Mouse (Mus musculus): ENCODE data around the gene Ccnh.
"Not testable (repeated sequence)": the region's sequence is repeated elsewhere in the genome, so short reads cannot be mapped to it uniquely, and the experiment has no call there.

Ccnh gene

DNA sequence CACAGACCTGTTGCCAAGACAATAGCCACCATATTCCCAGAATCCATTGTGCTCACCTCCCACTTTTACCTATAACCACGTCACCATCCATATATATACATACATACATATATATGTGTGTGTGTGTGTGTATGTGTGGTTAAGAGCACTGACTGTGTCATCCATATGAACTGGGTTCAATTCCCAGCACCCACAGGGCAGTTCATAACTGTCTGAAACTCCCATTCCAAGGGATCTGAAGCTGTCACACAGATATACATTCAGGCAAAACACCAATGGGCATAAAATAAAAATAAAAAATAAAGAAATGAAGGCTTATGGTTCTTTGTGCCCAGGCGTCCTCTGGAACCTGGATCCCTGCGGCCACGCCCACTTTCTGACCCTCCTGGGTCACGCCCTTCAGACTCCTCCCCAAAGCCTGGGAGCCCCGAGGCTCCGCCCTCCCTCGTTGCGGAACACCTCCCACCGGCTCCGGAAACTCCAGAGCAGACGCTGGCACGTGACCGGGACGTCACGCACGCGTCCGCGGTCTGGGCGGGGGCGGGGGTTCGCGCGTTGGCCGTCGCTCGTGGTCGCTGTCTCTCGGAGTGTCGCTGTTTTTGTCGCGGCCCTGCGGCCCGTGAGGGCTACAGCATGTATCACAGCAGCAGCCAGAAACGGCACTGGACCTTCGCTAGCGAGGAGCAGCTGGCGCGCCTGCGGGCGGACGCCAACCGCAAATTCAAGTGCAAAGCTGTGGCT lies at the start of gene Ccnh:
TSS of gene Ccnh (plus strand) at position 506 of the 741 bp plus-strand sequence.
- DNase-seq (ENCODE audit: low read depth, low spot score): peak; percentile 91

DNA sequence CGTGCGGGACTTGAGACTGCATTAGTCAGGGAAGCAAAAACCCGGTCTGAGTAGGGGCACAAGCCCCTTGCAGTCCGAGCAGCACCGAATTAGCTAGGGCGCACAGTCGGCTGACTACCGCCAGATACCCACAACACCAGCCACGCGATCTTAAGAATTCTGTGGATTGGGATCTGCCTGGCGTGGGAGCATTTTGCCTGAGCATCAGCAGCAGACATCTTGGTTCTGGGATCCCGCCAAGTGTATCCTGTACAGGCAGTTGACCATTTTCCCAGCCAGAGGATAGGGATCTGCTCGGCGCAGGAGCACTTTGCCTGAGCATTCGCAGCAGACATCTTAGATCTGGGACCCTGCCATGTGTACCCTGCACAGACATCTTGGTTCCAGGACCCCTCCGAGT lies 45.8 kb upstream of the Ccnh start:
- not testable (repeated sequence) for DNase-seq (ENCODE audit: low read depth, low spot score)

DNA sequence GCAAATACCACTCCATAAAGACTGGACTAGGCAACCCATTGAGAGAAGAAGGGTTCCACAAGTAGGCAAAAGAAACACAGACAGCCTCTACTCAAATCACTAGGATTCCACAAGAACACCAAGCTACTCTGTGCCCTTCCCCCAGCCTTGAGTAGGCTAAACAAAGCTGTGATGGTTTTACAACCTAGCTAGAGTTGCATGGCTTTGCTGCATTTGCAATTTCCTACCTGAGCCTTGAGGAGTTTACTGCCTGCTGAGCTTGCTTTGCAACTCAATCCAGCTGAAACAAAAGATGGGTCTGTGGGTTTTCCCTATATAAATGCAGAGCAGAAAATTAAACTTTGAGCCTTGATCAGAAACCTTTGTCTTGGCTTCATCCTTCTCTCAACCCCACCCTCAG lies 42.7 kb upstream of the Ccnh start:
- DNase-seq (ENCODE audit: low read depth, low spot score): no peak

DNA sequence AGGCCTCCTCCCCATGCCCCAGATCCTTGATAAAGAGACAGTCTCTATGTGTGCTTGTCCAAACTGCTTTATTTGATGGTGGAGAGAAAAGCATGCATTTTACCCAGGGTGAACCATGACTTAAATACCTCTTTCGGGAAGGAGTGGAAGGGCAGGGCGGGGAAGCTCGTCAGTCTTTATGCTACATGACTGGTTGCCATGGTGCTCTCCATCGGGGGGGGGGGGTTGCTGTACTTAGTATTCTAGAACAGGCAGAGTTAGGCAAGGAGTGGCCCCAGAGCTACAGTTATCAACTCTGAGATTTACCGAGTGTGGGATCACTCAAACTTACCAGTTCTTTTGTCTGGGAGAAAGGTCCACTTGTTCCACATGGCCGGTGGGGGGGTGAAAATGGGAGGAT lies 34.5 kb upstream of the Ccnh start:
- no peak for DNase-seq (ENCODE audit: low read depth, low spot score)

DNA sequence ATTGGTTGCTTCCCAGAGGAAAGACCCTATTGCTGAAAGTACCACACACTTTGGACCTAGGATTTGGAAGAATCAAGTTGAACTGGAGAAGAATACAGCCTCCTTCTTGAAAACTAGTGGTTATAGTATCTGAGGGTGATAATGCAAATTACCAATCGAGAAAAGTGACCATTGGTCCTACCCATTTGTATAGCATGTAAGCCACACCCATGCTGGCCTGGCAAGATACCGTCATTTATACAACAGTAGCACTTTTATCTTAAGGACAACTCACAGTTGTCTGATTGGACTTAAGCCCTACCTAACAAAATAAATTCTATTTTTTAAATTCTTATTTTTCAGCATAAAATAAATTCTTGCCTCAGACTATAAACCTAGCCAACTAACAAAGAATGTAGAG lies 29.2 kb upstream of the Ccnh start:
- no peak for DNase-seq (ENCODE audit: low read depth, low spot score)

DNA sequence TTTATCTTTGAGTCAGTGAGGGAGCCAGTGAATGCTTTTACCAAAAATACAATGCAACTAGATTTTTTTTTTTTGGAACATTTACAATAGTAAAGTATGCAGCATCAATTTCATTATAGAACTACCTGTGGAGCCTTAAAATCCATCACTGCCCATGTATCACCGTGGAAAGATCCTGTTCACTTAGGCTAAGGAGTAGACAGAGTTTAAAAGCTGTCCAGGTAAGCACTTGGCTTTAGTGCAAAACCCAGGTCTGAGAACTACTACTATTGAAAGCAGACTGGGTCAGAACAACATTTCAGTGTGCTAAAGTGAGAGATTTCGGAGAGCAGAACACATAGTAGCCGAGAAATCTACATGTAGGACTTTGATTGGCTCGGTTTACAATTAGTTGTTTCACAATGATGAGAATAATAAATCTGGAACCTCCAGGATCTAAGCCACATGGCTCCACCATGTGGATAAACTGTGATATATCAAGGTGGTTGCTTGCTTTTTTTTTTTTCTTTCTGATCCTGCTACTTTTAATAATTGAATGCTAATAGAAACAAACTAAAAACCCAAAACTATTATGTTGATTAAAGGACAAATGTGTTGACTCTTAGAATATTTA lies 24.6 kb upstream of the Ccnh start:
- no peak for DNase-seq (ENCODE audit: low read depth, low spot score)

DNA sequence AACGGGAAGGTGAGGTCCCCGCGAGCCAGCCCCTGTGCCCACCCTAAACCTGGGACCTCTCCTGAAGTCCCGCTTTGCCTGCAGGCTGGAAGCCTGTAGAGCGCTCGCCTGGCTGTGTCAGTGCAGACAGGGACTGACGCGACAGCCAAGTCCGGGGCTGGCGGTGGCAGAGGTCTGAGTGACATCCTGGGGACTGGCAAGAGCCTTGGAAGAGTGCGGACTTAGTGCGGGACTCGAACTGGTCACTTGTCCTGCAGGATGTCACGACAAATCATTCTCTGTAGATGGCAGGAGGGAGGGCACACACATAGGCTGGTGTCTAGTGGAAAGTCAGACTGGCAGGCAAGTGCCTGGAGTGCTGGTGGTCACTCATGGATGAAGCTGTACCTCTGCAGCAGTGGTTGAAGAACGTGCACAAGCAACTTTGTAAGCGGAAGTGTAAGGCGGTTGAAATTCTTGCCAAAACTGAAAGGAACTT lies 475 bp downstream of the Ccnh start:
- DNase-seq (ENCODE audit: low read depth, low spot score): no peak

DNA sequence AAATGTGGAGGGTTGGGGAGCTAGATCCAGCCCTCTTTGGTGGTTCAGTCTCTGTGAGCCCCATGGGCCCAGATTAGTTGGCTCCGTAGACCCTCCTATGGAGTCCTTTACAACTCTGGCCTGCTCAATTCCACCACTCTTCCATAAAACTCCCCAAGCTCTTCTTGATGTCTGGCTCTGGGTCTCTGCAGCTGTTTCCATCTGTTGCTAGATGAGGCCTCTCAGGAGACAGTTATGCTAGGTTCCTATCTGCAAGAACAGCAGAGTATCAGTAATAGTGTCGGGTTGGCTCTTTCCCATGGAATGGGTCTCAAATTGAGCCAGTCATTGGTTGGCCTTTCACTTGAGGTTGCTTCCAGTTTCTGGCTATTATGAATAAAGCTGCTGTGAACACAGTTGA lies 2.0 kb downstream of the Ccnh start:
- DNase-seq (ENCODE audit: low read depth, low spot score): no peak

DNA sequence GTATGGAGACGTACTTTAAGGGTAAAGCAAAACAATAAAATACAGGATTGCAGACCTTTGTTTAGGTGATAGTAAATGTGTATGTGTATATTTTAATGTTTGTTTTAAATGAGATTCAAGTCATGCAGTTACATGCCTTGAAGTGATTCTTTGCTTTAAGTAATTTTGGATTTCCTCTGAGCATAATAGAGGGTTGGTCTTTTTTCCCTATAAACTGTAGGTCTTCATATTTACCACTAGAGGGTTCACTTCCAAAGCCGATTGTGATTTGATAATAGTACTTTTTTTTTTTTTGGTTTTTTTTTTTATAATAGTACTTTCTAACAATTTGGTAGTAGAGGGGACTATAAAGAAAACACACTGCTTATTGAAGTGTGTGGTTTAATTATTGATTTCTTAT lies 18.3 kb downstream of the Ccnh start:
- DNase-seq (ENCODE audit: low read depth, low spot score): peak; percentile 26

DNA sequence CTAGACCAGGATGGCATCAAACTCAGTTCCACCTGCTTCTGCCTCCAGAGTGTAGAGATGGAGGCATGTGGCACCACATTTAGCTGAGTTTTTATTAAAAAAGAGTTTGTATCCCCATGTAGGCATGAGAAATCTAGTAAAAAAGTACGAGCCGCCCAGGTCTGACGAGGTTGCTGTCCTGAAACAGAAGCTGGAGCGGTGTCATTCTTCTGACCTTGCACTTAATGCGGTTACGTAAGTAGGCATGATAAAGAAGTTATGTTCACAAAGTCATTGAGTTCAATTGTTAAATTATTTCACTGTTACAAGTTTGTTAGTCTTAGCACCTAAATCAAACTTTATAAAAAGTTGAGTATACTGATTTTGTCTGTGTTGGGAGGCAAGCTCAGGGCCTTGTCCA lies 19.4 kb downstream of the Ccnh start:
- DNase-seq (ENCODE audit: low read depth, low spot score): no peak

DNA sequence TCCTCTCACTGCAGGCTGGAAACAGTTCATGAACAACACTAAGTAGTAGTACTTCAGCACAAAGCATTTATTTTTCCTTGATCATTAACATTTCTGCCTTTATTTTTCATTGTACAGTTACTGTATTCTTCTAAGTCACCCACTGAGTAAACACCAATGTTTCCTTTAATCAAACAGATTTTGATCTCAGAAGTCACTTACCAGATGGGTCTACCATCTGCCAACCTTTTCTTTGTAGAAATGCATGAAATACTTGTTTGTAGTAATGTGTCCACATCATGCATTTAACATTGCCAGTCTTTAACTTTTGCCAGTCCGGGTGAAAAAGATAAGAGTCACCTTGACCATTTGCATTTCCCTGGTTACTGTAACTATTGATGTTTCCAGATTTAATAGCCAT lies 21.1 kb downstream of the Ccnh start:
- DNase-seq (ENCODE audit: low read depth, low spot score): no peak

DNA sequence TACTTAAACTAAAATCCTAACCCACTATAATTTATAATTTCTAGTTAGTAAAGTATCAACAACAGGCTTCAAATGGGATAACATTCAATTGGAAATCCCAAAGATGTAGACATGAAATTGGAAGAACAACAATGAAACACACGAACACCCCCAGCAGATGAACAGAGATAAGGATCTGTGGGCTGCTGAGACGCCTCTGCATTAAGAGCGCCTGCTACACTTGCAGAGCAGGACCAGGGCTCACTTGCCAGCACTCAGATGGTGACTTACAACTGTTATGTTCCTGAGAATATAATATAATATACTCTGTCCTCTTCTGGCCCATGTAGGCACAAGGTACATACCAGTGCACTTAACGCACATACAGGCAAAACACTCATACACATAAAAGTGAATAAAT lies 29.4 kb downstream of the Ccnh start:
- no peak for DNase-seq (ENCODE audit: low read depth, low spot score)

DNA sequence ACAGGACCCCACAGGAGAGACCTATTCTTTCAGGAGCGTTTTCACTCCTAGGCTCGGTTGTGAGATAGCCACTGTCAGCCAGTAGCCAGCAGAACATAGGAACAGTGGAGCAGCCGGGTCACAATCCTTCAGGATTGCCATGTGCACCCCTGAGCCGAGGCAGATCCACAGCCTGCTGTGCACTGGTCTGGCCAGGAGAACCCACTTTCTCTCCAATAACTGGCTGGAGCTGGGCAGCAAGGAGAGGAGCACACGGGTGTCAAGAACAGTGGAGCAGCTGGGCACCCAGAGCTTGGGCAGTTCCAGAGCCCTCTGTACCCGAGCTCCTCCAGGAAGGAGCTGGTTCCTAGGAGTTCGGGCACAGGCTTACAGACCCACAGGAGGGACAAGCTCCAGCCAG lies 49.6 kb downstream of the Ccnh start:
- DNase-seq (ENCODE audit: low read depth, low spot score): no peak
